Mouse (Mus musculus) limb, embryonic 10.5 days (tissue): ENCODE data around the gene Klc2. TPM values are rescaled to one million over a fixed set of nuclear protein-coding genes. Genes with fewer than 3 reads are reported as not detected.
"Not testable (repeated sequence)": the region's sequence is repeated elsewhere in the genome, so short reads cannot be mapped to it uniquely, and the experiment has no call there.

Experiments
- DNase-seq: peaks from one replicate; pipeline ENCODE4 v3.0.0-alpha.2; 2017; ENCODE audit warnings: low spot score
- H3K27ac ChIP-seq: fragments of 300-500 bp; sonication (generic); 2 replicates; pipeline ENCODE4 v1.5.1; 2016; ENCODE audit warnings: mild to moderate bottlenecking
- H3K27me3 ChIP-seq: fragments of 300-500 bp; sonication (generic); 2 replicates; pipeline ENCODE4 v1.6.1; 2016; ENCODE audit warnings: low read depth, mild to moderate bottlenecking; ENCODE audit not compliant: poor library complexity, severe bottlenecking
- H3K36me3 ChIP-seq: fragments of 300-500 bp; sonication (generic); 2 replicates; pipeline ENCODE4 v1.6.1; 2016; ENCODE audit warnings: mild to moderate bottlenecking, moderate library complexity
- H3K4me1 ChIP-seq: fragments of 300-500 bp; sonication (generic); 2 replicates; pipeline ENCODE4 v1.6.1; 2016
- H3K4me3 ChIP-seq: fragments of 300-500 bp; sonication (generic); 2 replicates; pipeline ENCODE4 v1.5.1; 2016; ENCODE audit warnings: mild to moderate bottlenecking, moderate library complexity
- H3K9me3 ChIP-seq: fragments of 300-500 bp; sonication (generic); replicated peaks from 2 replicates; pipeline ENCODE4 v1.6.1; 2016; ENCODE audit warnings: mild to moderate bottlenecking
- WGBS: fragments of 180-500 bp; shearing (Covaris S2); methylation state at CpG from one replicate; pipeline ENCODE4 v1.1.7; 2016; 5-methylcytosine and 5-hydroxymethylcytosine counted together
- polyA plus RNA-seq: library from polyadenylated mRNA; unstranded; fragments of >200 nt; fragmentation: Nextera tagmentation; extraction: Ambion mirVana; gene quantifications from 2 replicates; pipeline ENCODE4 v1.2.1, GENCODE M21; 2016

Gene Klc2
- 28.2 and 30.6 TPM in 2 replicates for polyA plus RNA-seq

GRCm38 (mm10) chr19:5118384-5118698 lies at the start of gene Klc2:
Klc2 (minus strand) TSS chr19:5118560.
- Histone ChIP-seq H3K27me3 (0 out of 2 replicates have a peak, but pooled peaks cover 7% of the 10 kb centered on the region), H3K9me3 (no peaks in the 10 kb centered on the region), H3K36me3 (peaks cover 24% of the 10 kb centered on the region), H3K4me1 (peaks cover 16% of the 10 kb centered on the region), H3K4me3 (peak within 1 kb of the TSS; percentile 68), H3K27ac (peak within 1 kb of the TSS; percentile 90)
- under 1% methylated on average over 18 of the region's 18 CpGs for WGBS
- DNase-seq = no peak

- DNase-seq = no peak
- WGBS = 94% methylated on average over 4 of the region's 4 CpGs
These were observed 49.1 kb upstream of the Klc2 start for GRCm38 (mm10) chr19:5167477-5167876.

GRCm38 (mm10) chr19:5164380-5164779 lies 46.0 kb upstream of the Klc2 start:
- Histone ChIP-seq H3K36me3 (peaks cover 13% of the 10 kb centered on the region), H3K4me3 (no peak overlapping the region), H3K27ac (no peak overlapping the region), H3K9me3 (no peaks in the 10 kb centered on the region), H3K4me1 (no peaks in the 10 kb centered on the region), H3K27me3 (no peaks in the 10 kb centered on the region)
- WGBS = 68% methylated on average over 2 of the region's 2 CpGs
- DNase-seq = no peak

More at GRCm38 (mm10) chr19:5167477-5167876, 49.1 kb upstream of the Klc2 start:
- Histone ChIP-seq H3K9me3 (no peaks in the 10 kb centered on the region), H3K4me1 (no peaks in the 10 kb centered on the region), H3K27me3 (no peaks in the 10 kb centered on the region), H3K36me3 (peaks cover 8% of the 10 kb centered on the region), H3K4me3 (no peak overlapping the region), H3K27ac (no peak overlapping the region)

- Histone ChIP-seq H3K27me3 (no peaks in the 10 kb centered on the region), H3K36me3 (peaks cover 17% of the 10 kb centered on the region), H3K4me3 (no peak overlapping the region), H3K9me3 (no peaks in the 10 kb centered on the region), H3K4me1 (no peaks in the 10 kb centered on the region), H3K27ac (no peak overlapping the region)
- no peak for DNase-seq
- WGBS = 85% methylated on average over 3 of the region's 3 CpGs
These were observed 43.6 kb upstream of the Klc2 start for GRCm38 (mm10) chr19:5161913-5162312.

- WGBS = 91% methylated on average over 6 of the region's 6 CpGs
- H3K36me3 ChIP-seq = peaks cover 50% of the 10 kb centered on the region
- H3K4me1 ChIP-seq = no peaks in the 10 kb centered on the region
- no peaks in the 10 kb centered on the region for H3K27me3 ChIP-seq
- H3K9me3 ChIP-seq = no peaks in the 10 kb centered on the region
- no peak for DNase-seq
- no peak overlapping the region for H3K27ac ChIP-seq
- H3K4me3 ChIP-seq = no peak overlapping the region
These were observed 33.9 kb upstream of the Klc2 start for GRCm38 (mm10) chr19:5152261-5152660.

- no peak for DNase-seq
- Histone ChIP-seq H3K27me3 (no peaks in the 10 kb centered on the region), H3K9me3 (no peaks in the 10 kb centered on the region), H3K36me3 (peaks cover 51% of the 10 kb centered on the region), H3K4me3 (no peak overlapping the region), H3K27ac (no peak overlapping the region), H3K4me1 (no peaks in the 10 kb centered on the region)
- WGBS = 89% methylated on average over 5 of the region's 5 CpGs
These were observed 33.4 kb upstream of the Klc2 start for GRCm38 (mm10) chr19:5151741-5152140.

GRCm38 (mm10) chr19:5151331-5151730 lies 33.0 kb upstream of the Klc2 start:
- Histone ChIP-seq H3K27me3 (no peaks in the 10 kb centered on the region), H3K9me3 (no peaks in the 10 kb centered on the region), H3K27ac (no peak overlapping the region), H3K4me1 (no peaks in the 10 kb centered on the region), H3K4me3 (no peak overlapping the region), H3K36me3 (peaks cover 52% of the 10 kb centered on the region)
- WGBS = 51% methylated on average over 3 of the region's 3 CpGs
- DNase-seq = peak; percentile 60

GRCm38 (mm10) chr19:5150358-5150757 lies 32.0 kb upstream of the Klc2 start:
- no peaks in the 10 kb centered on the region for H3K9me3 ChIP-seq
- no peak for DNase-seq
- no peaks in the 10 kb centered on the region for H3K4me1 ChIP-seq
- no peak overlapping the region for H3K27ac ChIP-seq
- H3K36me3 ChIP-seq = peaks cover 46% of the 10 kb centered on the region
- no peak overlapping the region for H3K4me3 ChIP-seq
- WGBS = 94% methylated on average over 6 of the region's 6 CpGs
- no peaks in the 10 kb centered on the region for H3K27me3 ChIP-seq

GRCm38 (mm10) chr19:5149041-5149440 lies 30.7 kb upstream of the Klc2 start:
- not testable (repeated sequence) for H3K9me3 ChIP-seq, H3K27me3 ChIP-seq, H3K27ac ChIP-seq, H3K4me1 ChIP-seq, DNase-seq, H3K4me3 ChIP-seq
- 83% methylated on average over 5 of the region's 6 CpGs for WGBS
- H3K36me3 ChIP-seq = peaks cover 53% of the 10 kb centered on the region

GRCm38 (mm10) chr19:5139640-5140039 lies 21.3 kb upstream of the Klc2 start:
- 7% methylated on average over 2 of the region's 2 CpGs for WGBS
- Histone ChIP-seq H3K27ac (no peak overlapping the region), H3K4me3 (no peak overlapping the region), H3K4me1 (no peaks in the 10 kb centered on the region), H3K36me3 (peaks cover 69% of the 10 kb centered on the region), H3K9me3 (no peaks in the 10 kb centered on the region), H3K27me3 (no peaks in the 10 kb centered on the region)
- peak; percentile 70 for DNase-seq

- Histone ChIP-seq H3K4me1 (no peaks in the 10 kb centered on the region), H3K27me3 (no peaks in the 10 kb centered on the region), H3K9me3 (no peaks in the 10 kb centered on the region), H3K4me3 (no peak overlapping the region), H3K36me3 (peaks cover 26% of the 10 kb centered on the region), H3K27ac (no peak overlapping the region)
- 83% methylated on average over 4 of the region's 4 CpGs for WGBS
- no peak for DNase-seq
These were observed 12.9 kb upstream of the Klc2 start for GRCm38 (mm10) chr19:5131237-5131636.

GRCm38 (mm10) chr19:5129770-5130169 lies 11.4 kb upstream of the Klc2 start:
- H3K27ac ChIP-seq = no peak overlapping the region
- H3K36me3 ChIP-seq = peaks cover 16% of the 10 kb centered on the region
- H3K4me1 ChIP-seq = no peaks in the 10 kb centered on the region
- H3K9me3 ChIP-seq = no peaks in the 10 kb centered on the region
- no peaks in the 10 kb centered on the region for H3K27me3 ChIP-seq
- no peak for DNase-seq
- 50% methylated on average over 1 of the region's 1 CpGs for WGBS
- H3K4me3 ChIP-seq = no peak overlapping the region

- WGBS = 70% methylated on average over 7 of the region's 7 CpGs
- H3K27ac ChIP-seq = no peak overlapping the region
- no peaks in the 10 kb centered on the region for H3K36me3 ChIP-seq
- H3K27me3 ChIP-seq = 0 out of 2 replicates have a peak, but pooled peaks cover 6% of the 10 kb centered on the region
- H3K4me3 ChIP-seq = no peak overlapping the region
- no peak for DNase-seq
- no peaks in the 10 kb centered on the region for H3K9me3 ChIP-seq
- H3K4me1 ChIP-seq = no peaks in the 10 kb centered on the region
These were observed 5.8 kb upstream of the Klc2 start for GRCm38 (mm10) chr19:5124055-5124614.

GRCm38 (mm10) chr19:5123241-5123640 lies 4.9 kb upstream of the Klc2 start:
- no peak overlapping the region for H3K4me3 ChIP-seq
- no peak for DNase-seq
- WGBS = 88% methylated on average over 3 of the region's 3 CpGs
- H3K27me3 ChIP-seq = 0 out of 2 replicates have a peak, but pooled peaks cover 7% of the 10 kb centered on the region
- H3K4me1 ChIP-seq = peaks cover 7% of the 10 kb centered on the region
- H3K9me3 ChIP-seq = no peaks in the 10 kb centered on the region
- H3K36me3 ChIP-seq = 0 out of 2 replicates have a peak, but pooled peaks cover under 1% of the 10 kb centered on the region
- H3K27ac ChIP-seq = no peak overlapping the region
